ENCODE assay signal across 8 mouse cellular contexts in the genomic region with DNA sequence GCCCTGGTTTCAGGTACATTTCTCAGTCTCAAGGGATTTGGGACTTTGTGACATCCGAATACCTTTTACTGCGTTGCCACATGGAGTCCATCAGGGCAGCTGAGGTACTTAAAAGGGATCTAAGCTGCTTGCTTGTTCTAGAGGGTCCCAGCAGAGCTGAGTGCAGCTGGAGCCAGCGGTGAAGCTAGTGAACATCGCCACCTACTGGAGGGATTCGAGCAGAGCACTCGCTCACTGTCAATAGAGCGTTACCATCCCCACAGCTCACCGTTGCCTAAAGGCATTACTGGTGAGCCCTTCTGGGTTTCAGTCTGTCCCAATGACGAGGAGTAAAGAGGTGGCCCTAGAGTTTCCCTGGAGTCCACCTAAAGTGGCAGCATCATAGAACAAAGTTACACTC. TPM values are rescaled to one million over a fixed set of nuclear protein-coding genes. Genes with fewer than 3 reads are reported as not detected.
DNase-seq lines count a peak whose midpoint lies in the region; ATAC-seq and TF ChIP-seq lines count a peak whose summit lies in the region.

No protein-coding gene starts in this region.

- no peak for TF ChIP-seq CTCF in Patski (IDR thresholded peaks at IDR 0.05)

- peak; percentile 78 for DNase-seq in CD4-positive, CD25-positive, alpha-beta regulatory T cell, adult 2 months (ENCODE audit: low read depth, low spot score)
- no peak for DNase-seq in Patski (ENCODE audit: low read depth, low spot score)
- peak; percentile 93 for DNase-seq in embryo, embryonic 10.5 days (ENCODE audit: low spot score)
- DNase-seq in yolk sac, embryonic 10.5 days (ENCODE audit: low spot score): peak; percentile 60

- 5% methylated on average over 9 of the region's 9 CpGs for WGBS in heart, embryonic 13.5 days
- 2% methylated on average over 9 of the region's 9 CpGs for WGBS in kidney, embryonic 15.5 days
- 13% methylated on average over 9 of the region's 9 CpGs for WGBS in liver, embryonic 16.5 days (ENCODE audit: insufficient replicate concordance)
- 9% methylated on average over 9 of the region's 9 CpGs for WGBS in neural tube, embryonic 14.5 days

- peaks cover 2% of the 10 kb centered on the region; the same call in 1 of the 2 replicates for H3K4me1 ChIP-seq in heart, embryonic 13.5 days
- H3K4me1 ChIP-seq in kidney, embryonic 15.5 days: peaks cover 13% of the 10 kb centered on the region; the same call in 1 of the 2 replicates
- peaks cover 17% of the 10 kb centered on the region for H3K4me1 ChIP-seq in liver, embryonic 16.5 days (ENCODE audit: control insufficient read depth, low read depth, low read length)
- H3K4me1 ChIP-seq in neural tube, embryonic 14.5 days (ENCODE audit: control insufficient read depth, insufficient read depth, low read length): no peaks in the 10 kb centered on the region

- ATAC-seq in Patski: peak; percentile 26
- peak; percentile 58; the same call in 1 of the 2 replicates for ATAC-seq in heart, embryonic 13.5 days (ENCODE audit: extremely low read depth, insufficient number of reproducible peaks, low FRiP score, low TSS enrichment)
- peak; percentile 90 for ATAC-seq in kidney, embryonic 15.5 days (replicated peaks; ENCODE audit: low FRiP score)
- peak; percentile 60 for ATAC-seq in liver, embryonic 16.5 days (ENCODE audit: low read depth)
- peak; percentile 92 for ATAC-seq in neural tube, embryonic 14.5 days (ENCODE audit: low read depth)

- H3K36me3 ChIP-seq in heart, embryonic 13.5 days: peaks cover 11% of the 10 kb centered on the region
- peaks cover 10% of the 10 kb centered on the region for H3K36me3 ChIP-seq in kidney, embryonic 15.5 days
- H3K36me3 ChIP-seq in liver, embryonic 16.5 days (ENCODE audit: control insufficient read depth, insufficient read depth): peaks cover 13% of the 10 kb centered on the region
- peaks cover 4% of the 10 kb centered on the region; the same call in 1 of the 2 replicates for H3K36me3 ChIP-seq in neural tube, embryonic 14.5 days (ENCODE audit: control insufficient read depth, insufficient read depth, low read length)

- no peak overlapping the region for H3K9ac ChIP-seq in heart, embryonic 13.5 days
- H3K9ac ChIP-seq in kidney, embryonic 15.5 days: no peak overlapping the region
- no peak overlapping the region for H3K9ac ChIP-seq in liver, embryonic 16.5 days (ENCODE audit: low read depth, low read length)
- no peak overlapping the region for H3K9ac ChIP-seq in neural tube, embryonic 14.5 days (replicated peaks; ENCODE audit: low read depth, low read length)

- CTCF ChIA-PET in Patski (lab: Charles Lee): interaction anchor here (0.6 to 1.5 kb wide), 9 partner anchors 8 to 102 kb away, joined by 3 to 8 read pairs (median 4); partner anchors contain the start of gene Cbr3

- H3K4me2 ChIP-seq in heart, embryonic 13.5 days: no peak overlapping the region
- H3K4me2 ChIP-seq in kidney, embryonic 15.5 days: no peak overlapping the region
- no peak overlapping the region for H3K4me2 ChIP-seq in liver, embryonic 16.5 days (ENCODE audit: low read depth, low read length)
- H3K4me2 ChIP-seq in neural tube, embryonic 14.5 days (ENCODE audit: low read depth, low read length): no peak overlapping the region

- POLR2A ChIA-PET in Patski (lab: Charles Lee): interaction anchor here (0.6 kb wide), 1 partner anchor 877 kb away, joined by 5 read pairs; no protein-coding TSS in a partner anchor

- no peaks in the 10 kb centered on the region for H3K27me3 ChIP-seq in Patski
- H3K27me3 ChIP-seq in heart, embryonic 13.5 days (replicated peaks): peaks cover 6% of the 10 kb centered on the region; the same call in 1 of the 2 replicates
- H3K27me3 ChIP-seq in kidney, embryonic 15.5 days: no peaks in the 10 kb centered on the region
- no peaks in the 10 kb centered on the region for H3K27me3 ChIP-seq in liver, embryonic 16.5 days (ENCODE audit: control insufficient read depth, insufficient read depth, low read depth, low read length)
- H3K27me3 ChIP-seq in neural tube, embryonic 14.5 days (ENCODE audit: control insufficient read depth, insufficient read depth, low read length): no peaks in the 10 kb centered on the region

- in situ Hi-C loops in Patski (cut with MboI; ENCODE audit: low pct_unique_long_range_greater_than_20kb): loop anchor here (10.0 kb wide), 1 partner anchor 101 kb away; the partner anchor contains the start of gene Cbr3

- no peak overlapping the region for H3K4me3 ChIP-seq in heart, embryonic 13.5 days
- no peak overlapping the region for H3K4me3 ChIP-seq in kidney, embryonic 15.5 days (replicated peaks)
- no peak overlapping the region for H3K4me3 ChIP-seq in liver, embryonic 16.5 days (ENCODE audit: low read depth, low read length)
- no peak overlapping the region for H3K4me3 ChIP-seq in neural tube, embryonic 14.5 days (ENCODE audit: low read depth, low read length)

- no peak overlapping the region for H3K27ac ChIP-seq in heart, embryonic 13.5 days (replicated peaks)
- H3K27ac ChIP-seq in kidney, embryonic 15.5 days: no peak overlapping the region
- H3K27ac ChIP-seq in liver, embryonic 16.5 days (ENCODE audit: low read length): no peak overlapping the region
- H3K27ac ChIP-seq in neural tube, embryonic 14.5 days (ENCODE audit: low read depth, low read length): no peak overlapping the region

- H3K9me3 ChIP-seq in heart, embryonic 13.5 days: peaks cover 6% of the 10 kb centered on the region
- no peaks in the 10 kb centered on the region for H3K9me3 ChIP-seq in kidney, embryonic 15.5 days (replicated peaks)
- H3K9me3 ChIP-seq in liver, embryonic 16.5 days (replicated peaks; ENCODE audit: control insufficient read depth, low read length): no peaks in the 10 kb centered on the region
- H3K9me3 ChIP-seq in neural tube, embryonic 14.5 days (ENCODE audit: control insufficient read depth, low read length): no peaks in the 10 kb centered on the region

RNA-seq across cellular contexts. Expression of gene Morc3, which starts 46.1 kb away (rescaled TPM):
- polyA plus RNA-seq in Patski (2021): 31.2 TPM
- polyA plus RNA-seq in heart, embryonic 13.5 days (2015; fragmentation: Nextera tagmentation; extraction: Ambion mirVana): 19.1 and 22.3 TPM in 2 replicates
- 33.1 and 33.8 TPM in 2 replicates for polyA plus RNA-seq in kidney, embryonic 15.5 days (2015; fragmentation: Nextera tagmentation; extraction: Ambion mirVana)
- 15.7 and 16.4 TPM in 2 replicates for polyA plus RNA-seq in liver, embryonic 16.5 days (2015; fragmentation: Nextera tagmentation; extraction: Ambion mirVana)
- polyA plus RNA-seq in neural tube, embryonic 14.5 days (2014; fragmentation: Nextera tagmentation; extraction: Ambion mirVana): 37.0 and 39.9 TPM in 2 replicates

Comparison
In these comparisons a context has a peak if more than half of its experiments do, and no peak if none do; other contexts are left out.
1. ATAC-seq: peak in every context shown above with its lines; median percentile 92 in neural tube, embryonic 14.5 days; 90 in kidney, embryonic 15.5 days; 60 in liver, embryonic 16.5 days; 58 in heart, embryonic 13.5 days; 26 in Patski.